Mouse (Mus musculus) layer of hippocampus, adult 8-10 months (tissue): Measurements from ENCODE around the gene Flt1. TPM values are rescaled to one million over a fixed set of nuclear protein-coding genes. Genes with fewer than 3 reads are reported as not detected.
"Not testable (repeated sequence)": the region's sequence is repeated elsewhere in the genome, so short reads cannot be mapped to it uniquely, and the experiment has no call there.

ENCODE experiments used
- DNase-seq, 2 experiments: peaks; one replicate each; pipeline ENCODE4 v3.0.0; 2022; ENCODE audit warnings: low spot score in 2 of 2
- total RNA-seq, 4 experiments: library from RNA; stranded (reverse); gene quantifications; 2 replicates each; pipeline ENCODE4 v1.2.4; 2022

Gene Flt1
- total RNA-seq, 4 experiments from 2014 or later, result 31.9 to 39.7 (median 36.0) TPM

GRCm38 (mm10) chr5:147616450-147616849, 109.4 kb downstream of the Flt1 start:
- no peak for DNase-seq

DNA sequence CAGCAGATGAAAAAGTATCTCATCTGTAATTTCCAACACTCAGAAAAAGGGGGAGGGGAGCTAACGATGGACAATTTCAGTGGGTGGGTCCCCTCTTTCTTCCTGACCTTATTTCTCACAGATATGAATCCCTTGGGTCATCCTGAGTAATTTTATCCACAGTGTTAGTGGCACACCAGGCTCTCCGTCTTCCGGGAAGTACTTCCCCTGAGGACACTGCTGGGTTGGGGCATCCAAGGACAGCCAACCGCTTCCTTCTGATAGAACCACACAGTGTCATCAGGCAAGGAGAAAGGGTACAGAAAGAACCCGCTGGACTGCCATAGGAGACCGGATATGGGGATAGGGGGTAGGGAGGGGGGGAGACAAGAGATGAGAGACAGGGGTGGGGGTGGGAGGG, 111.2 kb downstream of the Flt1 start:
- no peak for DNase-seq

DNA sequence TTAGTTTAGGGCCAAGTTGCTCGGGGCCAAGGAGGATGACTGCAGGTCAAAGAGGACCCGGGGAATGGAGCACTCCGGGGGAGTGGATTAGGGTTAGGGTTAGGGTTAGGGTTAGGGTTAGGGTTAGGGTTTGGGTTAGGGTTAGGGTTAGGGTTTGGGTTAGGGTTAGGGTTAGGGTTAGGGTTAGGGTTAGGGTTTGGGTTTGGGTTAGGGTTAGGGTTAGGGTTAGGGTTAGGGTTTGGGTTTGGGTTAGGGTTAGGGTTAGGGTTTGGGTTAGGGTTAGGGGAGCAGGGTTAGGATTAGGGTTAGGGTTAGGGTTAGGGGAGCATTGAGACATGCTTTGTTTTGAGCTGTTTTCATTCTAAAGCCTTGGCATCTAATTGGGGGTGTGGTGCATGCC, 114.5 kb downstream of the Flt1 start:
- not testable (repeated sequence) for DNase-seq

- DNase-seq, result no peak
These were observed 118.4 kb downstream of the Flt1 start for GRCm38 (mm10) chr5:147607256-147607975.

DNA sequence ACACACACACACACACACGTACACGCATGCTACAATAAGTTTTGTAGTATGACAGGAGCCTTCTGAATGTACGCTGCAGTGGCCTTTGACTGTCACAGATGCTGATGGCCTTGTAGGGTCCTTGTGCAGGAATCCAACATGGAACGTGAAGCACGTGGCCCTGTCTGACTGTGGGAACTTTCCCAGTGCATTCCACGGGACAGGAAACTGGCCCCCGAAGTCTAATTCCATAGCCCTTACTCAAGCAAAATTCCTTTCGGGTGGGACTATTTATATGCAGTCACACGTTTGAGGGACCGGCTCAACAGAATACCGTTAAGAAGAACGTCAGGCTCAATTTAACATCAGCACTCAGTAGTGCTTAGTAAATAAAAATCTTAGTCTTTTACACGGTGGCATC, 119.1 kb downstream of the Flt1 start:
- DNase-seq, result no peak

DNA sequence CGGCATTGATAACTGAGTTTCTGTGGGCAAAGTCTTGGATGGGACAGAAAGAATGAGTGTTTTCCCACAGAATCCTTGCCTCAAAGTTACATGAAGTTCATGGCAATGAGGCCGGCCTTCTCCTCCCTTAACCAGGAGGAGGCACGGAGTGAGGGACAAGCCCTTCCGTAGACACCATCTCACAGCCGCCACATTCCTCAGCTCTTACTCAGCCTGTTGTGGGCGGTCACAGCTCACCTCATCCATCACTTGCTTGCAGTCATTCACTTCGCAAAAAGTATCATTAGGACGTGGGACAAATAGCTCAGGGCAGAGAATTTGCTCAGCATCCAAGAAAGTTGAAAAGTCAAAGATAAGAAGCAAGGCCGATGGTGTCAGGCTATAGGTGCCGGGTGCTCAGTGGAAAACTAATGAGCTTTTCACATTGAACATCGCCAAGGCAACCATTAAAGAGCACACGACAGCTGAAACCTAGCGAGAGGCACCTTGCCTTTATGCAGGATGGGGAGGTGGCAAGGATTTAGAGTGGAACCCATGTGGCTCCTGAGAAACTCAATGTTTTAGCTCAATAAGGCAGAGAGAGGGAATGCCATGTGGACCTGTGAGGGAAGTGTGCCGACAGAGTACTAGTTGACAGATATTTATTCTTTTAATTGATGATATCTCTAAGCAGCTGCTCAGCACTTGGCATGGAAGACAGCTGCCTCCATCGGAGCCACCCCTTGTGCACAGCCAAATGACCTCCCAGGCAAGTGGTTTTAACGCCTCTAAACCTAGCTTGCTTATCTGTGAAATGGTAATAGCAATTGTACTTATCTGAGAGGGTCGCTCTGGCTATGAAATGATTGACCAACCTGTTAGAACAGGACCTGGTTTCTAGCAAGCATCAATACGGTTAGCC, 124.1 kb downstream of the Flt1 start:
- DNase-seq, result no peak

DNA sequence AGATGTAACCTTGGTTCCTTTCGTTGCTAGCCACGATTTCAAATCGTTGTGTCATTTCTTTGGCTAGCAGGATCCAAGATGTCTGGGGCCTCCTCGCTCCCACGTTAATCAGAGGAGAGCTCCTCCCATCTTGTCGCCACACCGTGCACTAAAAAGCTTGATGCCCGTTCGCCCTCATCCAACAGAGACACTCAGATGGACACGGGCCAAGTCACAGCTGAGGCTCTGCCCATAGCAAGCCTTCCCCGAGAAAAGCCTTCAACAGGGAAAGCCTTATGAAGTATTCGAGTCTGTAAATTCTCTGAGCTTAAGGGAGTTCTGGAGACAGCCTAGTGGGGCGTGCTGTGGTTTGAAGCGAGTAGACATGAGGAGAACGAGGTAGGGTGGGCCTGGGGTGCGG, 128.0 kb downstream of the Flt1 start:
- no peak for DNase-seq

DNA sequence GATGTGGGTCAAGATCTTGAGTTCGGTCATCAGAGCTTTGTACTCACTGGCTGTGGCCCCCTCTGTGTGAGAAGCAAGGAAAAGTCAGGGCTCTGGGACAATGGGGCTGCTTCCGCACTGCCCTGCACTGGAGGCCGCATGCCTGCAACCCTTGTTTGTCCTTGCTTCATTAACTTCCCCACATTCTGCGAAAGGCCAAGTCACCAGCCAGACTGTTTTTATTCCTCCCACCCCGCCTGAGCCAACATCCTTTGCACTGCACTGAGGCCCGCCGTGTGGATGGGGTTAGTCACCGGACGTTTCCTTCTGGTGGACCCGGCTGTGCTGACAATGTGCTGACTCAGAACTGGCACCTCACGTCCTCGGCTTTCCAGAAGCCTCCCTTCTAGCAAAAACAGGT, 136.0 kb downstream of the Flt1 start:
- no peak for DNase-seq

- DNase-seq, result no peak
These were observed 140.7 kb downstream of the Flt1 start for GRCm38 (mm10) chr5:147585070-147585469.

GRCm38 (mm10) chr5:147584648-147585047, 141.2 kb downstream of the Flt1 start:
- no peak for DNase-seq

GRCm38 (mm10) chr5:147583702-147584298, 142.0 kb downstream of the Flt1 start:
- peak; percentile 32 to 74 for DNase-seq

- no peak for DNase-seq
These were observed 145.6 kb downstream of the Flt1 start for GRCm38 (mm10) chr5:147580181-147580580.

DNA sequence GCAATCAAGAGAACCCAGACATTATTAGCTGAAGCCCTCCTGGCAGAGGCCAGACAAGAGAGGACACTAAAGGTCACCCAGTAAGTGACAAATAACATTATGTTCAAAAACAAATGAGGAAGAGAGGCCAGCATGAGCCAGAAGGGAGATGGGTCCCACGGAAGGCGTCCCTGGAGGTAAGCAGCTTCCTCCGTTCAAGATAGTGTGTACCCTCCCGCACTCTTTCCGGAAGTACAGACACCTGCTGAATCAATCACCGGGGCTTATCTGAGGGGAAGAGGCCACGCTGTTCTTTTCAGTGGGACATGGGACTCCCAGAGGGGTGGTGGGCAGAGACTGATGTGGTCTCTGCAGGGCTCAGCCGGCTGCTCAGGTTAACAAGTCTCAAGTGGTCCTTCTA, 146.1 kb downstream of the Flt1 start:
- no peak for DNase-seq

- DNase-seq, result no peak
These were observed 146.7 kb downstream of the Flt1 start for GRCm38 (mm10) chr5:147579148-147579547.

DNA sequence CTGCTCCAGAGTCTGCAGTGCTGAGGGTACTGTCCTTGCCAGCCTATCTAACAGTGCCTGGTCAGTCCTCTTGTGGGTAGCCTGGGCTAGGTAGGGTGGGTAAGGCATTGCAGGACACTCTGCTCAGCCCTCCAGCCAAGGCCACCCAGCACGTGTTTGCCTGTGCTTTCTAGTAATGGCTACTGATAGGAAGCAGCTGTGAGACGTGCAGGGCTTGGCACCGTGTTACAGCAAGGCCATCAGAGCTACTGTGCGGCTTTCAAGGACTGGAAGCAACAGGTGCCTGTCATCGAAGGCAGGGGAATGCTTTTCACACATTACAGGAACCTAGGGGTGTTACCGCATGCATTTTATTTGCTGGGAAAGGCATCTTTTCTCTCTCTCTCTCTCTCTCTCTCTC, 148.8 kb downstream of the Flt1 start:
- no peak for DNase-seq

DNA sequence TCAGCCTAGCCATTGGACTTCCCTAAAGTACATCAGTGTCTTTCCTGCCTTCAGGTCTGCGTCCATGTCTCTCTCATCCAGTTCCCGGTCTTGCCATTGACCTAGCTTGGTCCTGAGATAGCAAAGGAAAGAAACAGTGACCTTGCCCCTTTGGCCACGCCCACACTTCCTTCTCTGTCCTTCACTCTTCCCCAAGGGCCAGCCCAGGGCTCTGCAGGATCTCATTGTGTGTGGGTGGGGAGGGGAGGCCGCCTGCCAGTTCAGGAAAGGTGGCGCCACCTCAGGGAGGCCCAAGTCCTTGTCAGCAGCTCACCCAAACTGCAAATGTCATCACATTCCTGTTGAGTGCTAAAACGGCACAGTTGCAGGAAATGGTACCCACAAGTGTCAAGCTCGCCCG, 151.3 kb downstream of the Flt1 start:
- DNase-seq, result no peak

- no peak for DNase-seq
These were observed 152.3 kb downstream of the Flt1 start for GRCm38 (mm10) chr5:147573555-147573954.

- DNase-seq, result no peak
These were observed 153.1 kb downstream of the Flt1 start for GRCm38 (mm10) chr5:147572695-147573094.

DNA sequence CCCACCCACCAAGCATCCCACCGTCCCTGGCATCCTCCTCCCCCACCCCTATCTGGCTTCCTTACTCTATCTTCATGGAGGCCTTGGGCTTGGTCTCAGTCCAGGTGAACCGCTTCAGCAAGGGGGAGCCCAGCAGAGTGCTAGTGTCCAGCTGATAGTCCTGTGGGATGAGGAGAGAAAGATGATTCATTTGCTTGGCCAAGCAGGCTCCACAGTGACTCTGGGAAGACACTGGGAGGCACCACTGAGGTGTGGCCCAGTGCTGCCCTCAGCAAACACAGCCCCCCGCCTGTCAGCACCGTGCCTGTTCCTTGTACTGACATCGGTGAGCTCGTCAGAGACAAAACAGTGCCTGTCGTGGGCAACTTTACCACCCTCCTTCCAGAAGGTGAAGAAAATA, 159.5 kb downstream of the Flt1 start:
- no peak for DNase-seq

DNA sequence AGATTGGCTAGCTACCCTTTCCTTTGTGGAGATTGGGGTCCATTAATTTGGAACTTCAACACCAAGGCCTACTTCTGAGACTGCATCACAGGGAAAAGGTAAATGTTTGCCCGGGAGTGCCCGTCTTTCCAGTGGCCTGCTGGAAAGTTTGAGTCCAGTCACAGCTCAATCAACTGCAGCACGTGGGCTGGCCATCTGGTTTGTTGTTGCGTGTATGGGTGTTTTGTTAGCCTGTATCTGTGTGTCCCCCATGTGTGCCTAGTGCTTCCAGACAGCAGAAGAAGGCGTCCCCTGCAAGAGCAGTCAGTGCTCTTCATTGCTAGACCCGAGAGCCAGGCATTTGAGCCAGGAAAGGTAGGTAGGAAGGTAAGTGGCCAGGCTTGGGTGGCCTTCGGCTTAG, 160.4 kb downstream of the Flt1 start:
- peak; percentile 22 to 59 for DNase-seq

- DNase-seq, result no peak
These were observed 161.6 kb downstream of the Flt1 start for GRCm38 (mm10) chr5:147564140-147564590.

- DNase-seq, result no peak
These were observed 162.2 kb downstream of the Flt1 start for GRCm38 (mm10) chr5:147563511-147564139.
